Mouse (Mus musculus) CH12.LX (cell line): ENCODE data around the gene Pa2g4.

Experiments
- BHLHE40 ChIP-seq: IDR thresholded peaks from 2 replicates; pipeline ENCODE4 v1.6.1; 2011; ENCODE audit warnings: mild to moderate bottlenecking, low read depth, low read length, improper control_type of control experiment
- CTCF ChIP-seq, 2 experiments: IDR thresholded peaks in 1 of 2; conservative IDR thresholded peaks in 1 of 2; 2 replicates each; pipeline ENCODE4 v1.5.1; 2011 to 2012; ENCODE audit warnings: low read depth in 2 of 2, low read length in 2 of 2, improper control_type of control experiment in 1 of 2, inconsistent platforms in 1 of 2, mild to moderate bottlenecking in 1 of 2, moderate library complexity in 1 of 2
- POLR2A ChIP-seq: IDR thresholded peaks from 2 replicates; pipeline ENCODE4 v1.6.1; 2011; ENCODE audit warnings: low read depth, mild to moderate bottlenecking, improper control_type of control experiment, low read length
- POLR2AphosphoS2 ChIP-seq: IDR thresholded peaks from 2 replicates; pipeline ENCODE4 v1.6.1; 2011; ENCODE audit warnings: low read depth, low read length, improper control_type of control experiment
- UBTF ChIP-seq: IDR thresholded peaks from 2 replicates; pipeline ENCODE4 v1.6.1; 2012; ENCODE audit warnings: low read depth, mild to moderate bottlenecking, inconsistent platforms, low read length, improper control_type of control experiment, moderate library complexity

GRCm38 (mm10) chr10:128579731-128580130 is 13.9 kb upstream of the Pa2g4 start:
- no peak for TF ChIP-seq CTCF (conservative IDR thresholded peaks at IDR 0.05 in 1 of 2, IDR thresholded peaks at IDR 0.05 in 1 of 2; ENCODE audit: low read depth in 2 of 2, low read length in 2 of 2)
- TF ChIP-seq BHLHE40 = no peak
- no peak for TF ChIP-seq POLR2AphosphoS2
- TF ChIP-seq POLR2A = no peak
- no peak for TF ChIP-seq UBTF
